Comparison of ENCODE assay signal across 8 mouse cellular contexts in genomic region chr4:43519956-43520355, GRCm38 (mm10). TPM values are rescaled to one million over a fixed set of nuclear protein-coding genes. Genes with fewer than 3 reads are reported as not detected.
A peak's percentile ranks its signal among the peaks of the same experiment; 100 is the strongest.
DNase-seq lines count a peak whose midpoint lies in the region; ATAC-seq lines count a peak whose summit lies in the region.

No protein-coding gene starts in this region.

- no peak overlapping the region for H3K4me3 ChIP-seq in forebrain, embryonic 14.5 days (ENCODE audit: low read depth, low read length)
- no peak overlapping the region; the same call in 1 of the 2 replicates for H3K4me3 ChIP-seq in liver, embryonic 12.5 days

- H3K27ac ChIP-seq in forebrain, embryonic 14.5 days (ENCODE audit: low read depth, low read length) = no peak overlapping the region
- H3K27ac ChIP-seq in liver, embryonic 12.5 days = no peak overlapping the region

- H3K27me3 ChIP-seq in forebrain, embryonic 14.5 days (replicated peaks; ENCODE audit: control insufficient read depth, insufficient read depth, low read length) = peaks cover 31% of the 10 kb centered on the region
- H3K27me3 ChIP-seq in liver, embryonic 12.5 days (replicated peaks) = peaks cover 72% of the 10 kb centered on the region

- peak overlapping the region; percentile 26; the same call in 1 of the 2 replicates for H3K4me2 ChIP-seq in forebrain, embryonic 14.5 days (ENCODE audit: low read length)
- peak overlapping the region; percentile 37 for H3K4me2 ChIP-seq in liver, embryonic 12.5 days

- 17% methylated on average over 6 of the region's 6 CpGs for WGBS in forebrain, embryonic 14.5 days
- WGBS in liver, embryonic 12.5 days (ENCODE audit: insufficient replicate concordance) = 29% methylated on average over 6 of the region's 6 CpGs

- no peaks in the 10 kb centered on the region for H3K9me3 ChIP-seq in forebrain, embryonic 14.5 days (replicated peaks; ENCODE audit: control insufficient read depth, low read length)
- H3K9me3 ChIP-seq in liver, embryonic 12.5 days (replicated peaks) = no peaks in the 10 kb centered on the region

- H3K9ac ChIP-seq in forebrain, embryonic 14.5 days (ENCODE audit: low read length) = no peak overlapping the region
- H3K9ac ChIP-seq in liver, embryonic 12.5 days = no peak overlapping the region

- no peaks in the 10 kb centered on the region for H3K36me3 ChIP-seq in forebrain, embryonic 14.5 days (ENCODE audit: control insufficient read depth, insufficient read depth, low read length)
- H3K36me3 ChIP-seq in liver, embryonic 12.5 days = no peaks in the 10 kb centered on the region

- intact Hi-C loops in heart, postnatal 10 days (cut with DNase I) = no loop called here

- peak; percentile 71 for ATAC-seq in forebrain, embryonic 14.5 days
- ATAC-seq in liver, embryonic 12.5 days = no peak; the same call in 1 of the 2 replicates

- peaks cover 8% of the 10 kb centered on the region; the same call in 1 of the 2 replicates for H3K4me1 ChIP-seq in forebrain, embryonic 14.5 days (ENCODE audit: control insufficient read depth, insufficient read depth, low read length)
- peaks cover 48% of the 10 kb centered on the region for H3K4me1 ChIP-seq in liver, embryonic 12.5 days

- DNase-seq in CD4-positive, CD25-positive, alpha-beta regulatory T cell, adult 2 months (ENCODE audit: low read depth, low spot score) = peak; percentile 90
- peak; percentile 77 for DNase-seq in c-Kit-positive CD71-positive TER-119-positive erythroid progenitor cells, embryonic 14.5 days (ENCODE audit: low spot score)
- peak; percentile 91 for DNase-seq in forebrain, embryonic 14.5 days (ENCODE audit: low spot score)
- DNase-seq in heart, postnatal 10 days = peak; percentile 94 to 97
- DNase-seq in kidney, postnatal 25 days = peak; percentile 89 to 94
- DNase-seq in naive thymus-derived CD4-positive, alpha-beta T cell, adult 2 months (ENCODE audit: low read depth) = peak; percentile 93
- peak; percentile 82 to 94 for DNase-seq in spleen, postnatal 4 days (ENCODE audit: low spot score in 2 of 2)

RNA-seq across cellular contexts. Expression of gene Tpm2, which starts 3.6 kb away (rescaled TPM):
- 10.7 and 13.4 TPM in 2 replicates for polyA plus RNA-seq in forebrain, embryonic 14.5 days (2014; fragmentation: Nextera tagmentation; extraction: Ambion mirVana)
- total RNA-seq in heart, postnatal 10 days (2021) = 10 to 100 TPM; 55.5 to 57.3 TPM
- 27.9 and 29.9 TPM in 2 replicates for polyA plus RNA-seq in liver, embryonic 12.5 days (2016; fragmentation: Nextera tagmentation; extraction: Ambion mirVana)

RNA-seq across cellular contexts. Expression of gene Car9, which starts 13.2 kb away (rescaled TPM):
- polyA plus RNA-seq in forebrain, embryonic 14.5 days (2014; fragmentation: Nextera tagmentation; extraction: Ambion mirVana) = 0.22 TPM in 1 of 2 replicates, not detected in the other
- under 1 TPM; 0.30 to 0.79 TPM for total RNA-seq in heart, postnatal 10 days (2021)
- polyA plus RNA-seq in liver, embryonic 12.5 days (2016; fragmentation: Nextera tagmentation; extraction: Ambion mirVana) = 1.2 and 1.3 TPM in 2 replicates

RNA-seq across cellular contexts. Expression of gene Arhgef39, which starts 20.5 kb away (rescaled TPM):
- polyA plus RNA-seq in forebrain, embryonic 14.5 days (2014; fragmentation: Nextera tagmentation; extraction: Ambion mirVana) = 14.0 and 15.9 TPM in 2 replicates
- total RNA-seq in heart, postnatal 10 days (2021) = 1 to 10 TPM; 4.0 to 5.2 TPM
- 32.6 and 35.8 TPM in 2 replicates for polyA plus RNA-seq in liver, embryonic 12.5 days (2016; fragmentation: Nextera tagmentation; extraction: Ambion mirVana)

RNA-seq across cellular contexts. Expression of gene Ccdc107, which starts 27.3 kb away (rescaled TPM):
- 68.7 and 69.1 TPM in 2 replicates for polyA plus RNA-seq in forebrain, embryonic 14.5 days (2014; fragmentation: Nextera tagmentation; extraction: Ambion mirVana)
- total RNA-seq in heart, postnatal 10 days (2021) = 10 to 100 TPM; 26.1 to 27.3 TPM
- polyA plus RNA-seq in liver, embryonic 12.5 days (2016; fragmentation: Nextera tagmentation; extraction: Ambion mirVana) = 38.3 and 40.0 TPM in 2 replicates

RNA-seq across cellular contexts. Expression of gene Sit1, which starts 36.4 kb away (rescaled TPM):
- not detected in 2 replicates for polyA plus RNA-seq in forebrain, embryonic 14.5 days (2014; fragmentation: Nextera tagmentation; extraction: Ambion mirVana)
- total RNA-seq in heart, postnatal 10 days (2021) = under 1 TPM in 1 of 2 experiments, not detected in 1; 0.38 TPM
- polyA plus RNA-seq in liver, embryonic 12.5 days (2016; fragmentation: Nextera tagmentation; extraction: Ambion mirVana) = not detected in 2 replicates
